Mouse (Mus musculus) lung, adult 2 months (tissue): ENCODE results near the gene Aknad1. TPM values are rescaled to one million over a fixed set of nuclear protein-coding genes. Genes with fewer than 3 reads are reported as not detected.

Experiments
- DNase-seq: peaks from one replicate; pipeline ENCODE4 v3.0.0; 2022
- H3K4me1 ChIP-seq: fragments of 200-500 bp; 2 replicates; pipeline ENCODE4 v1.6.1; 2011; ENCODE audit warnings: low read length; ENCODE audit not compliant: control insufficient read depth, insufficient read depth
- H3K4me3 ChIP-seq: fragments of 200-500 bp; replicated peaks from 2 replicates; pipeline ENCODE3; 2011; ENCODE audit warnings: low read depth, mild to moderate bottlenecking, control low read depth, low read length; ENCODE audit errors: extremely low read depth
- CTCF ChIP-seq: fragments of 200-500 bp; IDR thresholded peaks from 2 replicates; pipeline ENCODE4 v1.5.1; 2011; ENCODE audit warnings: mild to moderate bottlenecking, low read length, control low read depth; ENCODE audit not compliant: insufficient read depth
- POLR2A ChIP-seq: fragments of 200-500 bp; IDR thresholded peaks from 2 replicates; pipeline ENCODE4 v1.6.1; 2011; ENCODE audit warnings: low read depth, mild to moderate bottlenecking, control low read depth, low read length, borderline replicate concordance; ENCODE audit errors: extremely low read depth
- WGBS: fragments of 180-500 bp; shearing (Covaris S2); methylation state at CpG from one replicate; pipeline ENCODE4 v1.1.7; 2018; 5-methylcytosine and 5-hydroxymethylcytosine counted together
- polyA plus RNA-seq: library from polyadenylated mRNA; depleted of rRNA; stranded (reverse); fragments of >200 nt; gene quantifications from 2 replicates; pipeline ENCODE4 v1.2.3, GENCODE M21; 2012

Gene Aknad1
- polyA plus RNA-seq, 1 experiment: 0.09 TPM

- Histone ChIP-seq H3K4me1 (peaks cover 3% of the 10 kb centered on the region; the same call in 1 of the 2 replicates), H3K4me3 (no peak overlapping the region)
- TF ChIP-seq POLR2A (no peak), CTCF (no peak)
- no peak for DNase-seq
- 66% methylated on average over 7 of the region's 7 CpGs for whole genome bisulfite sequencing
These were observed 51.7 kb downstream of the Aknad1 start for GRCm38 (mm10) chr3:108791054-108791706.

DNA sequence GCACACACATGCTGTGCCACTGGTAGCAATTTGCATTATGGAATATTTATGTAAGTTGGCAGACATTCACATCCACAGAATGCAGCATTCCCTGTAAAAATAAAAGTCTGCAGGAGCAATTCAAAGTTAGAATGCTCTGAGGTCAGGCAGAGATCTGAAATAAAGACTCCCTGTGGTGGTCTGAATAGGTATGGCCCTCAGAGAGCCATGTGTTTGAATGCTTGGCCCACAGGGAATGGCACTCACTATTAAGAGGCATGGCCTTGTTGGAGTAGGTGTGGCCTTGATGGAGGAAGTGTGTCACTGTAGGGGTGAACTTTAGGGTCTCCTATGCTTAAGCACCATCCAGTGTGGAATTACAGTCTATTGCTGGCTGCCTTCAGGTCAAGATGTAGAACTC lies 53.0 kb downstream of the Aknad1 start:
- DNase-seq: no peak
- Histone ChIP-seq H3K4me1 (peaks cover 3% of the 10 kb centered on the region; the same call in 1 of the 2 replicates), H3K4me3 (no peak overlapping the region)
- TF ChIP-seq POLR2A (no peak), CTCF (no peak)

DNA sequence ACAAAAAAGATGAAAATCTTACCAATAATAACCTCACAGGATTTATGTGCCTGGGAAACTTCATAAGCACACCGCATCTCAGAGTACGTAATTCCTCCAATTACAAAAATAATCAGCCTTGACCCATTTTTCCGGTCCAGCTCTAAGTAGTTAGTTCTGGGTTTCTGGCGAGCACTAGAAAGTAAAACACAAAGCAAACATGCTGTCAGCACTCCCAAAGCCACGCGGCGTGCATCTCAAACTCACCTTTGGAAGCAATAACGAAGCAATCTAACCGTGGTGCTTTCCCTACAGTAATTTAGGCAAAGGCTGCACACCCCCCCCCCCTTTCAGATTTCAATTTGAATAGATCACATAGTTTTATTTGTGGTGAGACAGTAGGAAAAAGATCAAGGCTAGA lies 55.3 kb downstream of the Aknad1 start:
- DNase-seq: no peak
- TF ChIP-seq POLR2A (no peak), CTCF (no peak)
- no peak overlapping the region for H3K4me3 ChIP-seq
- no peaks in the 10 kb centered on the region for H3K4me1 ChIP-seq
- WGBS: 81% methylated on average over 9 of the region's 9 CpGs

- no peaks in the 10 kb centered on the region for H3K4me1 ChIP-seq
- WGBS: 77% methylated on average over 7 of the region's 7 CpGs
- no peak overlapping the region for H3K4me3 ChIP-seq
- TF ChIP-seq CTCF: no peak
- TF ChIP-seq POLR2A: no peak
- no peak for DNase-seq
These were observed 56.3 kb downstream of the Aknad1 start for GRCm38 (mm10) chr3:108795554-108796299.

- Histone ChIP-seq H3K4me1 (no peaks in the 10 kb centered on the region), H3K4me3 (no peak overlapping the region)
- 84% methylated on average over 4 of the region's 4 CpGs for WGBS
These were observed 56.9 kb downstream of the Aknad1 start for GRCm38 (mm10) chr3:108796386-108796785.

GRCm38 (mm10) chr3:108797723-108798122 lies 58.3 kb downstream of the Aknad1 start:
- H3K4me3 ChIP-seq: no peak overlapping the region
- WGBS: 74% methylated on average over 6 of the region's 6 CpGs
- DNase-seq: no peak
- no peaks in the 10 kb centered on the region for H3K4me1 ChIP-seq
- TF ChIP-seq CTCF (no peak), POLR2A (no peak)

More at GRCm38 (mm10) chr3:108796386-108796785, 56.9 kb downstream of the Aknad1 start:
- no peak for DNase-seq
- no peak for TF ChIP-seq POLR2A
- TF ChIP-seq CTCF: no peak

DNA sequence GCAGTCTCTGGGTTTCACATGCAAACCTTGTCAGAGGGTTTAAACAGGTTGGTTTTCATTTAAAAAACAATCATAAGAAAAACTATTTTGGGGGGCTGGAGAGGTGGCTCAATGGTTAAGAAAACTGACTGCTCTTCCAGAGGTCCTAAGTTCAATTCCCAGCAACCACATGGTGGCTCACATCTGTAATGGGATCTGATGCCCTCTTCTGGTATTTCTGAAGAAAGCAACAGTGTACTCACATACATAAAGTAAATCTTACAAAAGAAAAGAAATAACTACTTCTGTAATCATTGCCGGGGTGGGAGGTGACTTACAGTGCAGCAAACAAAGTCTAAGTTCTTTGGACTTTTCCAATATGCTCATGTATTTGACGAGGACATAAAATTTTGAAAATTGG lies 58.9 kb downstream of the Aknad1 start:
- TF ChIP-seq CTCF (no peak), POLR2A (no peak)
- DNase-seq: no peak
- WGBS: 79% methylated on average over 2 of the region's 2 CpGs
- Histone ChIP-seq H3K4me3 (no peak overlapping the region), H3K4me1 (no peaks in the 10 kb centered on the region)

GRCm38 (mm10) chr3:108805622-108806021 lies 66.2 kb downstream of the Aknad1 start:
- no peak for DNase-seq
- no peak for TF ChIP-seq CTCF
- no peak for TF ChIP-seq POLR2A
- WGBS: 85% methylated on average over 5 of the region's 5 CpGs
- Histone ChIP-seq H3K4me3 (no peak overlapping the region), H3K4me1 (no peaks in the 10 kb centered on the region; the same call in 1 of the 2 replicates)

DNA sequence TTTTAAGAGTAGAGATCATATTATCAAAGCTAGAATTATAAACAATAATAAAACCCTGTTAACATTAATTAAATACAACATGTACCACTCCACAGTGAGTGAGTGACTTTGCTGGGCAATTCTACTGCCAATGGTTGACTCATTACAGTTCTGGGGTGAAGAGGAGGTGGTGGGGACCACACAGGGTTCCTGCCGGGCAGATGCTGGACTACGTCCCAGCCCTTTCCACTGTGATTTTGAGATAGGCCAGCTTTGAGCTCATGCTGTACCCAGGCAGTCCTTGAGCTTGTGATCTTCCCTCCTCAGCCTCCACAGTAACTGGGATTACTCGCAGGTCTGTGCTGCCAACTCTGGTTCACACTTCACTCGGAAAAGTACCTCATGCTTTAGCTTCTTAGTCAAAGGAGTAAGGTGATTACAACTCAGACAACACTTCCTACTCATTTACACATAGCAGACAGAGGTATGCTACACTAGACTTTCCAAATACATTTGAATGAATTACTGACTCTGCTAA lies 71.3 kb downstream of the Aknad1 start:
- H3K4me1 ChIP-seq: no peaks in the 10 kb centered on the region; the same call in none of the 2 replicates
- H3K4me3 ChIP-seq: no peak overlapping the region
- DNase-seq: no peak
- 55% methylated on average over 4 of the region's 4 CpGs for WGBS
- TF ChIP-seq CTCF (no peak), POLR2A (no peak)

DNA sequence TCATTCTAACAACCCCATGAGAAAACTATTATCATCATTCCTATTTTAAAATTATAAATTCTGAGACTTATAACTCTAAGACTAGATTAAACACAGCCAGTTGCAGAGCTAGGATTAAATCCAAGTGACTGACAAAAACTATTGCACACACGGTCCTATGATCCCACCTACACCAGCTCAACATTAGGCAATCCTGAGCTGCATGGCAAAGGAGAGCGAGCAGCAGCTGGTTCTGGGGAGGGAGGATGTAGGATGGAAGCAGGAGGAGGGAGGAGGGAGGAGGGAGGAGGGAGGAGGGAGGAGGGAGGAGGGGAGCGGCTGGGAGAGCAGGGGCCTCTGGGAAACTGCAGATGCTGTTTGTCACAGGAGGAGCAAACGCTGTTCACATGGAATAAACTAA lies 76.2 kb downstream of the Aknad1 start:
- Histone ChIP-seq H3K4me1 (no peaks in the 10 kb centered on the region; the same call in 1 of the 2 replicates), H3K4me3 (no peak overlapping the region)
- DNase-seq: no peak
- TF ChIP-seq POLR2A: no peak
- TF ChIP-seq CTCF: no peak
- 62% methylated on average over 4 of the region's 4 CpGs for WGBS
